Mouse (Mus musculus) spleen, embryonic (tissue): Measurements from ENCODE around the gene Ece2.

Experiments used
- CTCF ChIA-PET: fragments of 350-600 bp; sonication (Branson Sonifier 250); formaldehyde crosslinking; loops from one replicate; lab custom pipeline; 2022; lab: Charles Lee

Gene Ece2

DNA sequence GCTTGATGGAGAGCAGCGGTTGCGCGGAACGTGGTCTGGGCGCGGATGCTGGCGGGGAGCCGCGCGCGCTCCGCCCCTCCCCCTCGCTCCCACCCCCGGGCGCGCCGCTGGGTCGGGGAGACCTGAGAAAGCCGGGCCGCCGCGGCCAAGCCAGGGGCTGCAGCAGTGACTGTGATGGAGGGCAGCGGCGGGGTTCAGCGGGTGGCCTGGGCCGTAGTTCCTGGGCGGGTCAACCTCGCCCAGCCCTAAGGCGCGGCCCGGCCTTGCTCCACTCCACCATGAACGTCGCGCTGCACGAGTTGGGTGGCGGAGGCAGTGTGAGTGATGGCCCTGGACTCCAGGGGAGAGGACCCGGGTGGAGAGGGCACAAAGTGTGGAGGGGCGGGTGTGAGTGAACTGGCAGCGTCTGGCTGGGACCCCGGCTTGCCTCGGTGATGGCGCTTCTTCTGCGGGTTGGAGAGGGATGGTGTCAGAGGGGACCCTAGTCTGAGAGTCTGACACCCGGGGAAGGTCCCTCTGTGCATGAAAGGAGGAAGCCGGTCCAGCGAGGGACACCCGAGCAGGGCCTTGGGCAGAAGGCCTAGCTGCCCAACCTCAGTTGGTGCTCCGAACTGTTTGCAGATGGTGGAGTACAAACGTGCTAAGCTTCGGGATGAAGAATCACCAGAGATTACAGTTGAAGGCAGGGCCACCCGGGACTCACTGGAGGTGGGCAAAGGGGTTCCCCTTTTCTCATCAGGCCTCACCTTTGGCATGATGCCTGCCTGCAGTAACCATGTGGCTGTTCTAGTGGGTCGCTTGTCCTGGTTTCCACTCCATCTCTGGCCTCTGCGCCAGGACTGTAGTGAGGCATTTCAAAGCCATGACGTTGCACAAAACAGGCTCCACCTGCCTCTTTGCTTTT, at the start of gene Ece2:
Gene Ece2, plus strand, starts transcription at position 98 of the 904 bp plus-strand sequence.
- CTCF ChIA-PET, result no interaction called here

DNA sequence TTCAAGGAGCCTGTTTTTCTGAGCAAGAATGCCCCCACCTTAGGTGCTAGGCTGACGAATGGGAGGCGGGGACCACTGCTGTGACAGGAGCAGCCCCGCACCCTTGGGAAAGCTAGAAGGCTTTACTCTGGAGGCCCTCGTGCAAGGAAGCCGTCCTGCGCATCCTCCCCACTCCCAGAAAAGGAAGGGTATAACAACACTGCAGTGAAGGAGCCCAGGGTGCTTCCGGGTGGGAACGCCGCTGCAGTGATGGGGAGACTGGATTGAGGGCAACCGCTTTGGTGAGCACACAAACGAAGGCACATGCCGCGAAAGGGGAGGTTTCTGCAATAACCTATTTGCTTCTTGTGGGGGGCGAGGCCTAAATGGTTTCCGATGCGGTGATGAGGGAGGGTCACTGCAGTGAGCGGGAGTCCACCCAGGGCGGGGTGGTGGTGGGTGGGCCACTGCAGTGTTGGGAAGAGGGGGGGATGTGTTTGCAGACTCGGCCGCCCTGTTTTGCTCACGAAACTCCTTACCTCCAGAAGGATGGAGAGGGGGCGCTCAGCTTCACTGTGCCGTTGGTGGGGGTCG, 40.2 kb upstream of the Ece2 start, which contains the start of gene Vwa5b2:
Gene Vwa5b2, plus strand, starts transcription at position 106 of the 573 bp plus-strand sequence.
- CTCF ChIA-PET, result no interaction called here

GRCm38 (mm10) chr16:20589939-20590679, 39.5 kb upstream of the Ece2 start:
- CTCF ChIA-PET, result no interaction called here

- CTCF ChIA-PET, result no interaction called here
Observed at GRCm38 (mm10) chr16:20590680-20591038, 39.0 kb upstream of the Ece2 start.

- CTCF ChIA-PET, result no interaction called here
Observed at GRCm38 (mm10) chr16:20591076-20591705, 38.4 kb upstream of the Ece2 start.

DNA sequence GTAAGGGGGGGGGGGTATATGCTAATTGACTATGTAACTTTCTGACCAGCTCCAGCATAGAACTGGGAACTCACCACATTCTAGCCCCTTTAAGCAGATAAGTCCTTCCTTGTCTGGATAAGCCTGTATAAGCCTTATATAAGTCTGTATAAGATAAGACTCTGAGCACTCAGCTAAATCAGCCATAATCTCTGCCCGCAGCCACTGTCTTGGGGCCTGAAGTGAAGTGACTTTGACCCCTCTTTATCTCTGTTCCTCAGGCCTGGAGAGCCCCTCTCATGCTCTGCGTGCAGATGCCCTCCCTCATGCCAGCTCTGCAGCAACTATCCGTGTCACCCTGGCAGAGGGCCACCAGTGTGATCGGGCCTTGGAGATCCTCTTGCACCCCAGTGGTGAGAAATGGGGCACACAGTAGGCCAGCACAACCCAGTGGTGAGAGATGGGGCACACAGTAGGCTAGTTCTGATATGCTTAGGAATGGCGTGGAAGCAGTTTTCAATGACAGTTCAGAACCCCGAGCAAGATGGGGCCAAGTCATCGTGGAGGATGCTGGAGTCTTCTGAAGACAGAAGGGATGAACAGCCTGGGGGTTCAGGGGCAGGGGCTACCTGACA, 34.5 kb upstream of the Ece2 start:
- CTCF ChIA-PET, result no interaction called here

DNA sequence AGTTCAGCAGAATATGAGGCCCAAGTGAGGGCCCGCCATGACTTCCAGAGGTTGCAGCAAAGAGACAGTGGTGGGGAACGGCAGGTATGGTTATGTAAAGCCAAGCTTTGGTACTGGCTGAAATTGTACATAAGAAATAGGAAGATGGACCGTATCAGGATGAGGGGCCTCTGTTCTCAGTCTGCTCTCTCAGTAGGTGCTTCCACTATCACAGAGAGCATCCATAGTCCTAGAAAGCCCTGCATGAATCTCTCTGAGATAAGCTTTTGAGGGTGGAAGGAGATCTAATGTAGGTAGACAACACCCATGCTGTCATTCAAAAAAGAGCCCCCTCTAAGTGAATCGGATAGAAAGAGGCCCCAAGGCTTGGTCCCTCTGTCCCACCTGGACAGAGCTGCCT, 33.9 kb upstream of the Ece2 start:
- CTCF ChIA-PET, result no interaction called here

DNA sequence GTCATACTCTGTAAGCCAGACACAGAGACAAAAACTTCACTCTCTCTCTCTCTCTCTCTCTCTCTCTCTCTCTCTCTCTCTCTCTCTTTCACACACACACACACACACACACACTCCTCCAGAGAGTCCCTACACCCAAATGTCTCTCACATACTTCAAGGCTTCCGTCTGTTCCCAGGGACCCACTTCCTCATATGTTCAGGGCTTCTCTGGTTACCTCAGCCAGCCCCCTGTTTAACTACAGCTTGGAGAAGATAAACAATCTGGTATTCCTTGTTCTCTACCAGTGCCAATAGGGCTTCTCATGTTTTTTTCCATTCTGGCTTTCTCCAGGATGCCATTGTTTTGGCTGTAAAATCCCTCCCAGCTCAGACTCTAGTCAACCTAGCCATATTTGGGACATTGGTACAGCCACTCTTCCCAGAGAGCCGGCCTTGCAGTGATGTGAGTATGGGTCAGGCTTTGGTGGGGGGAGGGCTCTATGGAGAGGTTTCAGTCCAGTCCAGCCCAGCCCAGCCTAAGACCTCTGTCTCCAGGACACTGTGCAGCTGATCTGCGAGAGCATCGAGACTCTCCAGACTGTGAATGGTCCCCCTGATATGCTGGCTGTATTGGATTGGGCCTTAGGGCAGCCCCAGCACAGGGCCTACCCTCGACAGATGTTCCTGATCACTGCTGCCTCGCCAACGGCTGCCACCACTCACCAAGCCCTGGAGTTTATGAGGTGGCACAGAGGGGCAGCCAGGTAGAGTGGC, 32.8 kb upstream of the Ece2 start:
- CTCF ChIA-PET, result no interaction called here

GRCm38 (mm10) chr16:20600511-20600910, 29.1 kb upstream of the Ece2 start:
- CTCF ChIA-PET, result no interaction called here

DNA sequence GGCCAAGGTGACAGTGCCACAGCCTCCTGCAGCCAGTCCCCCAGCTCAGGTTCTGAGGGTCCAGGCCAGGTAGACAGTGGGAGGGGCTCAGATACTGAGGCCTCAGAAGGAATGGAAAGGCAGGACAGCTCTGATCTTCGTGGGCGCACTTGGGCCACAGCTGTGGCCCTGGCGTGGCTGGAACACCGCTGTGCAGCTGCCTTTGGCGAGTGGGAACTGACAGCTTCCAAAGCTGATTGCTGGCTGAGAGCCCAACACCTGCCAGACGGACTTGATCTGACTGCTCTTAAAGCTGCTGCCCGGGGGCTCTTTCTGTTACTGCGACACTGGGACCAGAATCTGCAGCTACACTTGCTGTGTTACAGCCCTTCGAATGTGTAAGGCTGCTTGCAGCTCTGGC, 24.9 kb upstream of the Ece2 start:
- CTCF ChIA-PET, result no interaction called here

- CTCF ChIA-PET, result interaction anchor here (0.5 to 1.7 kb wide), 2 partner anchors 10 to 93 kb away, joined by 11 read pairs; partner anchors contain the start of gene Camk2n2
Observed at GRCm38 (mm10) chr16:20610501-20611356, 18.9 kb upstream of the Ece2 start.

GRCm38 (mm10) chr16:20611357-20612227, 18.0 kb upstream of the Ece2 start, which contains the start of the genes Eef1akmt4, Gm49333 and Alg3:
Gene Eef1akmt4 (plus strand): TSS chr16:20611593.
Gene Gm49333 (plus strand): TSS chr16:20611610.
Gene Alg3 (minus strand): TSS chr16:20611735.
- CTCF ChIA-PET, result interaction anchor here (0.7 to 1.7 kb wide), 2 partner anchors 9 to 105 kb away, joined by 4 to 11 read pairs; partner anchors contain the start of gene Camk2n2

GRCm38 (mm10) chr16:20619541-20620398, 9.9 kb upstream of the Ece2 start:
- CTCF ChIA-PET, result interaction anchor here (2.4 kb wide), 1 partner anchor 9 kb away, joined by 11 read pairs; the partner anchor contains the start of genes Eef1akmt4 and Gm49333

- CTCF ChIA-PET, result interaction anchor here (2.4 kb wide), 1 partner anchor 10 kb away, joined by 11 read pairs; the partner anchor contains the start of genes Eef1akmt4 and Gm49333
Observed at GRCm38 (mm10) chr16:20620399-20620735, 9.3 kb upstream of the Ece2 start.

- CTCF ChIA-PET, result interaction anchor here (2.4 kb wide), 1 partner anchor 10 kb away, joined by 11 read pairs; the partner anchor contains the start of genes Eef1akmt4 and Gm49333
Observed at GRCm38 (mm10) chr16:20620751-20621190, 8.9 kb upstream of the Ece2 start.

GRCm38 (mm10) chr16:20621191-20621990, 8.2 kb upstream of the Ece2 start, which contains the start of gene Camk2n2:
Gene Camk2n2 (minus strand): TSS chr16:20621287.
- CTCF ChIA-PET, result interaction anchor here (2.4 kb wide), 1 partner anchor 11 kb away, joined by 11 read pairs; the partner anchor contains the start of genes Eef1akmt4 and Gm49333
